Mouse (Mus musculus) activated CD4-positive, CD25-positive, alpha-beta regulatory T cell, adult 4 months (primary cell): ENCODE data around the gene Pla2g4b. TPM values are rescaled to one million over a fixed set of nuclear protein-coding genes. Genes with fewer than 3 reads are reported as not detected.
A peak's percentile ranks its signal among the peaks of the same experiment; 100 is the strongest.

Experiments
- ATAC-seq: one replicate; pipeline ENCODE4 v1.8.0; 2017
- polyA plus RNA-seq, 2 experiments: library from polyadenylated mRNA; unstranded; fragments of 100-300 nt; shearing (Covaris generic); gene quantifications; one replicate each; pipeline ENCODE4 v1.2.1; 2017

Gene Pla2g4b
- 1 to 10 TPM; 1.7 to 2.3 TPM for polyA plus RNA-seq

DNA sequence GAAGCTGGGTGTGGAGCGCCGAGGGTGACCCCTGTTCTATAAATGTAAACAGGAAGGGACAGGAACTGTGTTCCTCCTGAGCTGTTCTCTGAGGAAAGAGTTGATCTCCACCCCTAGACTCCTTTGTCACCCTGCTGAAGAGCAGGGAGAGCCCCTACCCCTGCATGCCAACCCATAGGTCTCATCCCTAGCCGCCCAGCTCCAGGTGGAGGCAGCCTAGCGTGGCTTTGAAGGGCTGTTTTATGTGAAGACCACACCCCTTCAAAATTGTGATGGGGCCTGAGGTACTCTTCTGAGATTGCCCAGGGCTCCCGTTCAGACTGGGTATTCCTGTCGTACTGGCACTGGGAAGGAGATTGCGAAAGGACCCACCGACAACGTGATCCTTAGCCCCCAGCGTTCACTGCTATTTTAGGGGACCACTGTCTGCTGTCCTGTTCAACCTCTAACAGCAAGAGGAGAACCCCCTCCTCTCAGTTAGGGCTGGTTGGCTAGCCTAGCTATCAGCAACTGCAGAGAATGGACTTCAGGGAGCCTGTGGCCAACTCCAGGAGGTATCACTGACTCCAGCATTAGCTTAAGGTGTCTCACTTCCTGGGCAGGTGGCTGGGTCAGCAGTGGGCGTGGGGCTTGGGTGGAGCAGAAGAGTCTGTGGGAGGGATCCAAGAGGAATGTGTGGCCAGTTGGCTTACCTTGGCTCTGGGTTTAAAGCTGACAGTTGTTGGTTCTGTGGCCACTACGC lies at the start of gene Pla2g4b:
Gene Pla2g4b, plus strand, starts transcription at position 692 of the 742 bp plus-strand sequence.
- ATAC-seq: no peak

DNA sequence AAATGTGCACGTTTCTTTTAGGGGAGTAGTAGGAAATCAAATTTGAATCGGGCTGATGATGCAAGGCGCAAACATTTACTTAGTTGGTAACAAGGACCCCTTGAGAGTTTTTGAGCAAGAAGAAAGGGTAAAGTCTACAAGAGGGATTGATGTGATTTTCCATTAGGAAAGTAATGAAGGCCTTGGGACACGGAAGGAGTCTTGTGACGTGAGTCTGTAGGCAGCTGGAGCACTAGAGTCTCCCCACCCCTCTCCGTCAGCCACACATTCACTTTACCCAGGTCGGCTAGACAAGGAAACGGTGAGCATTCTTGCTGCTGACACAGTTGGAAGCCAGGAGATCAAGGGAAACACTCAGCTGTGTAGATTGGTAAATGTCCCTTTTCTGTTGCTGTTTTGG lies 47.3 kb upstream of the Pla2g4b start:
- ATAC-seq: no peak

DNA sequence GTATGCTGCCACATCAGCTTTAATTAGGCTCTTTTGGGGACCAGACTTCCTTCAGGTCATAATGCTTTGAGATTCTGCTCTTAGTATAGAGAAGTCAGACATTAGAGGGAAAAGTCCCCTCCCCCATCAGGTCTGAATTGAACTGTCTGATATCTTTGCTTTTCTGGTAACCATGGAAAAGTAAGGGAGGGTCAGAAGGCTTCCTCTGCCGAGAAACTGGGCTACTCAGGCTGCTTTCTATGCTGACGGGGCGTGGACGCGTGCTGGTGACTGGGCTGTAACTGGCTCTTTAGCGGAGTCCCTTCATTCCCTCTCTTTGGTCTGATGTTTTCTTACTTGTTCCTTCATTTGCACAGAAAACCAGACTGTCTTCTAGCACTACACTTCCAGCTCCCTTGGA lies 46.8 kb upstream of the Pla2g4b start:
- ATAC-seq: no peak

GRCm38 (mm10) chr2:119987441-119987840 lies 45.8 kb upstream of the Pla2g4b start:
- ATAC-seq: no peak

DNA sequence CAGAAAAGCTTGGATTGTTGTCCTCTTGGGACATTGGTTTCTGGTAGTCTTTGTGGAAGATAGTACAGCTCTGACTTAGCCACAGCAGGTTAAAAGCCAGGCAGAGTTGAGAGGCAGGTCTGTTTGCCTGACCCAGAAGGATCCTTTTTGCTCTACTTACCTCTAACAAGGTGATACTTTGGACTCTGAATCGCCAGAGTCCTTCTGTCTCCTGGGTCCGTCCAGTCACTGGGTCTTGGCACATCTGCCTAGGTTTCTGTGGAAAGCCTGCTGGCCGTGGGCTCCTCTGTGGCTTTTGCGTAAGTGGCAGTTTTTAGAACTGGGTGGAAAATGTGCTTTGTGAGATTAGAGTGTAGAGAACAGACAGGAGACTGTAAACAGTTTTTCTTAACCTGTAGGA lies 44.3 kb upstream of the Pla2g4b start:
- ATAC-seq: no peak

GRCm38 (mm10) chr2:119990881-119991280 lies 42.3 kb upstream of the Pla2g4b start:
- ATAC-seq: no peak

DNA sequence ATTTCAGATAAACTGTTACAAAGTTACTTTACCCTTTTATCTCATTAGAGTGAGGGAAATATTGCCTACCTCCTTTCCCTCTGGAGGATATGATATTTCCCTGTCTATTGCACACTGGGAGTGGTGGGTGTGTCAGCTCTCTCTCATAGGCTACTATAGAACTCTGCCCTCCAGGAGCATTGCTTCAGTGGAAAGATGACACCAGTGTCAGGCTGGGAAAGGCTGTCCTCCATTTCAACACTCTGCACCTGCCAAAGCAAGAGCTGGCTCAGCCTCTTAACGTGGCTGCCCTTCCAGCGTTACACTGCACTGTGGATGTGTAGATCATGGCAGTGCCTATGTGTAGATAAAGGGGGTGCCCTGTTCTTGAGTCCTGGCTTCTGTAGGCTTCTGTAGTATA lies 40.9 kb upstream of the Pla2g4b start:
- ATAC-seq: no peak

- no peak for ATAC-seq
Measured at GRCm38 (mm10) chr2:119993515-119993914, 39.7 kb upstream of the Pla2g4b start.

DNA sequence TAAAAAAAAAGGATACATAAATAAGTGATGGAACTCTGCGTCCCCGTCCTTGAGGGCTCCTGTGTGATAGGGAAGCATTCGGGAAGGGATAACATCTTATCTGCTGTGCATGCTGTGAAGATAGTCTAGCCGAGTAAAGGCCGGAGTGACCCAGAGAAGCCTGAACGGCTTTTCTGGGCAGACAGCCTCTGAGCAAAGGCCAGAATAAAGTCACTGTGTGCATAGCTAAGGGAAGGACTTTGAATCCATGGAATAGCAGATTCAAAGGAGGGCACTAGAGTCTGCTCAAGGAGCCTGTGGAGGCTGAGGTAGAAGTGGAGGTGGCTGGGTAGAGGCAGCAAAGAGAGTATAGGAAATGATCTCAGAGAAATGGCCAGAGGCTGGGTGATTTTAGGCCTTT lies 38.4 kb upstream of the Pla2g4b start:
- ATAC-seq: no peak

- ATAC-seq: no peak
Measured at GRCm38 (mm10) chr2:119995391-119996281, 37.6 kb upstream of the Pla2g4b start.

- ATAC-seq: no peak
Measured at GRCm38 (mm10) chr2:119997354-119997753, 35.9 kb upstream of the Pla2g4b start.

GRCm38 (mm10) chr2:119999731-120000130 lies 33.5 kb upstream of the Pla2g4b start:
- no peak for ATAC-seq

DNA sequence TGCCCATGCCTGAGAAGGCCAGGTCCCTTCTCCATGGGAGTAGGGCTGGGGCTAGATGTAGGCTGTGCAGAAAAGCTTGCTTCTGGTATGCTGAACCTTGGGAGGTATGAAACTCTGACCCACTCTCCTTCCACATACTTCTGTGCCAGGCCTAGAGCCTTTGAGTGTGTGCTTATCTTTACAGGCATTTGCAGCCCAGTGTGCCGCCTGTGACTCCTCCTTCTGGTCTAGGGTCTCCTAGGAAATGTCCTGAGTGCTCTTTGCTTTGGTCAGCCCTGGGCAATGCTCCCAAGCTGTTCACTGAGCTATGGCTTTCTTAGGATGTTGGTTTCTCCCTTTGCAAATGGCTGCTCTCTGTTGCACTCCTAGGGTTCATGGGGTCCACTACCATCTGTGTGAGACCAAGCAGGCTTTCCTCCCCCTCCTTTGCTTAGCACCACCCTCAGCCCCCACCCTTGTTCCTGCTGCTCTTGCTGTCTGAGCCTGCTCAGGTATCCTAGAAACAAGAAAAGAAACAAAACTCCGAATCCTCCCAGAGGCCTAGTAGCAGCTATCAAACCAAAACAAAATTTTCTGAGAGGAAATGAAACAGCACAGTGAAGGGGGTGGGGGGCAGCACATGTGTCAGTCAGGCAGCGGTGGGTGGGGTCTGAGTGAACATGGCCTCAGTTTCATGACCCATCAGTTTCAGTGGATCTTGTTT lies 32.2 kb upstream of the Pla2g4b start:
- ATAC-seq: no peak

DNA sequence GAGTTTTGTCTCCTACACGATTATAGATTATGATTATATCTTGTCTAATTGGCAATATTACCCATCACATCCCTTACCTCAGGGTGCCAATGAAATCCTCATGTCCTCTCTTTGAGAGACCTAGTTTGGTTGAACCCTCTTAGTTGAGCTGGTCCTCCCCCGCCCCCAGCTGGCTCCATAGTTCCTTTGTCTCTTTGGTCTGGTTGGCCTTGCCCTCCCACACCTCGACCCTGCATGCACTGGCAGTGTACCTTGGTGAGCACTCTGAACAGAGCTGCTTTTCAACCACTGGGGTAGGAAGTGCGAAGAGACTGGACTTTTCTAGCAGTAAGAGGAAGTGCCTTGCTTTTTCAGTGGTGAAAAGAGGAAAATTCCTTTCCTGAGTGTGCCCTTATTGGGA lies 31.3 kb upstream of the Pla2g4b start:
- ATAC-seq: no peak

DNA sequence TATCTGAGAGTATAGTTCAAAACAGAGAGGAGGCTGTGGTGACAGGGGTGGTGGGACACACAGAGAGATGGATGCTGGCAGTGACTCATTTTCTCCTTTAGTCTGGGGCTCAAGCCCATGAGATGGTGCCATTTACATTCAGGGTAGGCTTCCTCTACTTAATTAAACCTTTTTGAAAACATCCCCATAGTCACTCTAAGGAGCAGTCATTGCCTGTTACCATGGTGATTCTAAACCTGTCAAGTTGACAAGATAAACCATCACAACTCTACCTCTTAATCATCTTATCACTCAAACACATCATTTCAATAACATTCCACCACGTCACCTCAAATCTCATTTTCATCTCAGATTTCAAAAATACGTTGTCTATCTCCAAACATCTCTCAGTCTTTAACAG lies 29.2 kb upstream of the Pla2g4b start:
- peak; percentile 66 for ATAC-seq

DNA sequence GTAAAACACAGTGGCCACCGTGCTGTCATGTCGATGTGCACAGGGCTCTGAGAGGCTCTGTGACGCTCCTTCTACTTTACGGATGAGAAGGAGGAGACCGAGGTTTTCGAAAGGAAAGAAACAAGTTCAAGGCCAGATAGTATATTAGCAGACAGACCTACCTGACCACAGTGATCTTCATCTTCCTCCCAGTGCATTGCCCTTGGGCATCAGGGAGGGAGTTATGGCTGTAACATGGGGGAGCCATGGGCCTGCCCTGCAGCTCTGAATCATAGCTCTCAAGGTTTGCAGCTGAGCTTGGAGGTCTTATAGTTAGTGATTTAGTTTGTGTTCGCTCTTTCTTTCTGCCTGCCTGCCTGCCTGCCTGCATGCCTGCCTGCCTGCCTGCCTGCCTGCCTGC lies 26.5 kb upstream of the Pla2g4b start:
- ATAC-seq: no peak

GRCm38 (mm10) chr2:120007680-120008210 lies 25.5 kb upstream of the Pla2g4b start:
- no peak for ATAC-seq

- ATAC-seq: no peak
Measured at GRCm38 (mm10) chr2:120008672-120009071, 24.5 kb upstream of the Pla2g4b start.

GRCm38 (mm10) chr2:120011462-120012200 lies 21.6 kb upstream of the Pla2g4b start:
- ATAC-seq: peak; percentile 43

- no peak for ATAC-seq
Measured at GRCm38 (mm10) chr2:120012924-120013323, 20.3 kb upstream of the Pla2g4b start.

DNA sequence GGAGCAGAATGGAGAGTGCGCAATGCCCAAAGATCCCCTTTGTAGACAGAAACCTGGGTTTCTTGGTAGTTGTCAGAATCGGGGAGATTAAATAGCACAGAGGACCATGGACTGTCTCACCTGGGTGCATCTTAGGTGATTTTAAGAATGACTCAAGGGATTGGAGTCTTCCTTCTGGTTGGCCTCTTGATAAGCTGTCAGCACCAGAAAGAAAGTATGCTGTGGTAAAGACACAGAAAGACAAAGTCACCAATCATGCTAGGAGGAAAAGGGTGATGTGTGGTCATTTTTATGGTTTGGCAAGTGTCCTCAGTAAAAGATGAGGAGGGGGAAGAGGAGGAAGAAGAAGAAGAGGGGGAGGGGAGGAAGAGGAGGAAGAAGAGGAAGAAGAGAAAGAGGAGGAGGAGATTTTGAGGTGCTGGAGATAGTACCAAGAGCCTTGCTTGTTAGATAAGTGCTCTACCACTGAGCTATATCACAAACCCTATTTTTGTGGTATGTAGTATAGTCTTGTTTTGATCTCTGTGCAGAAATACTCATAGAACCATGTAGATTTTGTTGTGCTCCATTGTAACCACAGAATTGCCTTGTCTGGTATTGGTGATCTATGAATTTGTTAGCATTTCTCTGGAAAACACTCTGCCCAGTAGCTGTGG lies 19.3 kb upstream of the Pla2g4b start:
- ATAC-seq: no peak

DNA sequence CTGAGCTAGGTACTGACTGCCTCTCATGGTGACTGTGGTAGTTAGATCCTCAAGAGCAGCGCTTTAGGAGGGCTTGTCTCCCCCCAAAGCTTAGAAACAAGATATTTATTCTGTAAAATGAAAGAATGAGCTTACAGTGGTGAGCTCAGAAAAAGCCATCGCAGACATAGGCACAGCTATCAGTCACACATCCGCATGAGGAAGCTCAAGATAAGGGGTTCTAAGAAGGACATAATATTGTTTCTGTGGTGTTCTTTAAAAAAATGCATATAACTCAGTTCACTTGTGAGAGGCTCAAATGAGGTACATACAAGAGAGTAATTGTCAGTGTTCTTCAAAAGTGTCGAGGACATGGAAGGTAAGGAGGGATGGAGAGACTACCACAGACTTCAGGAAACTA lies 17.3 kb upstream of the Pla2g4b start:
- no peak for ATAC-seq
